Mouse (Mus musculus) leukemia stem cell, adult 10-12 weeks (primary cell): ENCODE data around the gene Nup205. TPM values are rescaled to one million over a fixed set of nuclear protein-coding genes. Genes with fewer than 3 reads are reported as not detected.

ENCODE experiments used
- polyA plus RNA-seq: library from polyadenylated mRNA; stranded (reverse); fragments of >175 nt; gene quantifications from 2 replicates; pipeline ENCODE4 v1.2.3, GENCODE M21; 2012; ENCODE audit warnings: low replicate concordance

The Nup205 gene
- polyA plus RNA-seq: 0.65 and 7.9 TPM in 2 replicates

DNA sequence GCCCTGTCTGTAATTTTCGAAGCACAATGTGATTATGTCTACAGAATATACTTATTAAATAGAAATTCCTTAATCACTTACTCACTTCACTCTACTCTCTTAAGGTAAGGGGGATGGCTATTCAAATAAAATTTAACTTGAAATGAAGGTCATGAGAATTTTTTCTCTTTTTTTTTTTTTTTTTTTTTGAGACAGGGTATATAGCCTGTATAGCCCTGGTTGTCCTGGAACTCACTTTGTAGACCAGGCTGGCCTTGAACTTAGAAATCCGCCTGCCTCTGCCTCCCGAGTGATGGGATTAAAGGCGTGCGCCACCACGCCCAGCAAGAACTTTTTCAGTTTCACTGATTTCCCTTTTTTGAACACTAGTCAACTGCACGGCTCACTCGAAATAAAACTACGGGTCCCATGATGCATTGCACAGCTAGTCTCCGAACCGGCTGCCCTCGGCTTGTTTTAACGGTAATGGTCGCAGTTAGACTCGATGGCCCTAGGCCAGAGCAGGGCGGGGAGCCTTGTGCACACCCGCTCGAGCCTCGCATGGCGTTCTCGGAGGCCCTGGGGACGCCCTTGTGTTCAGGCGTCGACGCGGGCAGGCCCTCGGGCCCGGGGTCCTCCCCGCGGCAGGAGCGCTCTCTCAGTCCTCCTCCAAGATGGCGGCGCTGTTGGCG is at the start of gene Nup205:
Nup205 (plus strand) TSS at position 443 of the 671 bp plus-strand sequence.

DNA sequence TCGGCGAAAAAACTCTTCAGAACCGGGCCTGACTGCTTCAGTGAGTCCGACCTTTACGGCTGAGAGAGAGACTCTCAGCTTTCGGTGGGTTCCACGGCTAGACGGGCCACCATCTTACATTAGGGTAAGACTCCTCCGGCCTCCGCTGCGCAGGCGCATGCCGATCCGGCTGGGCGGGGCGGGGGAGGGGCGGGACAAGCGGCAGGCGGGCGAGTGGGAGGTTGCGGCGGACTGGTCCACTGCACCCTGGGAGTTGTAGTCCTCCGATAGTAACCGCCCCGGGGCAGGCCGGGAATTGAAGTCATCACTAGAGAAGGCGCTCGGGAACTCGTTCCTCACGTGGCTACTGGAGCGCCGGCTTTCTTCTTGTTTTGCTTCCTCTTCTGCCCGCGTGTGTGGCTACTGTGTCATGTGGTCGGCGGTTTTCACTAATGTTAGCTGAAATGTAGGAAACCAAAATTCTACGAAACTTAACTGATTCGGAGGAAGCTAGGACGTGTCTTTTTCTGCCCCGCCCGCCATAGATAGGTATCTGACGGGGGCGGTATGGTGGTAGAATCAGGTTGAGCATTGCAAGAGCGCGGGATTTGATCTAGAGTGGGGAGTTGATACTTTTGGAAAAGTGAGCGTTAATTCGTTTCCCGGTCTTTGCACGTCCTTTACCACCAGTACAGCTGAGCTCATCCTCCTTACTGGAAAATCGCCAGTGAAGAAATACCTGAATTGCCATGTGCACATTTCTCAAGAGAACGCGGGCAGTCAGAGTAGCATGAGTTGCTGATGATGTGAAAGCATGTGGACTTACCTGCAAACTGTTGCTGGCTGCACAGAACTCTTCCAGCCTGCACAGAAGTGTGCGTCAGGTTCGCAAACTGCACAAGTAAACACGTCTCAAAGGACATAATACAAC is 43.4 kb upstream of the Nup205 start, which contains the start of gene Cnot4:
Cnot4 (minus strand) TSS at position 146 of the 910 bp plus-strand sequence.

Other genes with a start within 250 kb of the Nup205 start
- 0.13 TPM in 1 of 2 replicates, not detected in the other for gene Slc23a4, start 189.0 kb upstream of the Nup205 start, polyA plus RNA-seq
- gene Cnot4, start 43.7 kb upstream of the Nup205 start, polyA plus RNA-seq: 2.0 and 15.8 TPM in 2 replicates
- not detected in 2 replicates for gene Slc13a4, start 130.7 kb downstream of the Nup205 start, polyA plus RNA-seq
- gene Fam180a, start 148.7 kb downstream of the Nup205 start, polyA plus RNA-seq: not detected in 2 replicates